ENCODE assay signal across 10 mouse cellular contexts in the genomic region with DNA sequence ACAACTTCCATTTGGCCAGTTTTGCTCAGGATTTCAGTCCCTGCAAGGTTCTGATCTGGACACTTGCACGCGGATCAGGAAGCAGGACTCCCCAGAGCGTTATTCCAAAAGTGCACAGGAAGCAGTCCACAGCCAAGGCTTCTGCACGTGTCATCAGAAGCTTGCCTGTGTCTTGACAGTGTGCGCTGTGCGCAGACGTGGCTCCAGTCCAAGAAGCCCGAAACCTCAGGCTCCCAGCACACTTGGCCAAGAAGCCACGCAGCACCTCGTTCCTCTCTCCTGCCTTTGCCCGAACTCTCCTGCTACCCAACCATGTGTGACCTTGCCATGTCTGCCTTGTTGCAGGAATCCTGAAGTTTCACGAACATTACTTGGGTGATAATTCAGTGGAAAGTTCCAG.
DNase-seq lines count a peak whose midpoint lies in the region; ATAC-seq and TF ChIP-seq lines count a peak whose summit lies in the region.
"Had no signal": no experiment of that assay in that cellular context is flagged by ENCODE, and none has a peak within 500 bp of the region (broad histone marks: within the 10 kb centered on the region; RNA-seq: fewer than 3 reads in every experiment).

No protein-coding gene starts in this region.

- peaks cover 76% of the 10 kb centered on the region for H3K36me3 ChIP-seq in hindbrain, embryonic 13.5 days

- H3K4me3 ChIP-seq in lung, adult 2 months (replicated peaks; ENCODE audit: extremely low read depth, low read depth, low read length): no peak overlapping the region
- no peak overlapping the region for H3K4me3 ChIP-seq in hindbrain, embryonic 13.5 days
- H3K4me3 ChIP-seq: forebrain, embryonic 13.5 days had no signal

- TF ChIP-seq POLR2A in lung, adult 2 months (IDR thresholded peaks at IDR 0.05; ENCODE audit: borderline replicate concordance, extremely low read depth, low read depth, low read length): no peak

- intact Hi-C loops in heart, postnatal 25 days (cut with DNase I): no loop called here

- no peak overlapping the region for H3K9ac ChIP-seq in hindbrain, embryonic 13.5 days
- H3K9ac ChIP-seq: forebrain, embryonic 13.5 days had no signal

- TF ChIP-seq CTCF in lung, adult 2 months (IDR thresholded peaks at IDR 0.05; ENCODE audit: insufficient read depth, low read length): no peak

- DNase-seq in lung, adult 18-20 months: peak; percentile 20 to 46
- DNase-seq in lung, adult 2 months: no peak
- DNase-seq in cerebellum, postnatal 10 days: peak; percentile 79 to 82
- peak; percentile 62 for DNase-seq in heart, postnatal 25 days (ENCODE audit: low spot score)
- peak; percentile 50 for DNase-seq in lung, postnatal 36 days
- no peak for DNase-seq in MN1 (ENCODE audit: low spot score)

- H3K27me3 ChIP-seq in hindbrain, embryonic 13.5 days: 0 out of 2 replicates have a peak, but pooled peaks cover 3% of the 10 kb centered on the region
- H3K27me3 ChIP-seq: forebrain, embryonic 13.5 days had no signal

- no peaks in the 10 kb centered on the region for H3K4me1 ChIP-seq in lung, adult 2 months (ENCODE audit: control insufficient read depth, insufficient read depth, low read length)
- peaks cover 43% of the 10 kb centered on the region for H3K4me1 ChIP-seq in hindbrain, embryonic 13.5 days (replicated peaks)

- 47% methylated on average over 12 of the region's 12 CpGs for whole genome bisulfite sequencing in lung, adult 2 months
- WGBS in hindbrain, embryonic 13.5 days: 81% methylated on average over 12 of the region's 12 CpGs

- no peaks in the 10 kb centered on the region for H3K9me3 ChIP-seq in hindbrain, embryonic 13.5 days
- H3K9me3 ChIP-seq: forebrain, embryonic 13.5 days had no signal

- no peak overlapping the region for H3K4me2 ChIP-seq in hindbrain, embryonic 13.5 days
- H3K4me2 ChIP-seq: forebrain, embryonic 13.5 days had no signal

- no peak overlapping the region for H3K27ac ChIP-seq in hindbrain, embryonic 13.5 days
- H3K27ac ChIP-seq: forebrain, embryonic 13.5 days; kidney, postnatal 0 days had no signal

- ATAC-seq in monocyte, adult 5-6 weeks (replicated peaks; ENCODE audit: insufficient number of reproducible peaks, low FRiP score, low TSS enrichment, poor library complexity, severe bottlenecking): no peak
- ATAC-seq in hindbrain, embryonic 13.5 days (ENCODE audit: low FRiP score): no peak
- ATAC-seq: forebrain, embryonic 13.5 days had no signal

Comparison
In these comparisons a context has a peak if more than half of its experiments do, and no peak if none do; other contexts are left out.
1. DNase-seq: peak in lung, adult 18-20 months (2 of 2), cerebellum, postnatal 10 days (2 of 2), heart, postnatal 25 days (single experiment) and lung, postnatal 36 days (single experiment); none in lung, adult 2 months (single experiment) and MN1 (single experiment).